Mouse (Mus musculus) gastrocnemius, postnatal 14 days (tissue): ENCODE results near the gene 2010111I01Rik. TPM values are rescaled to one million over a fixed set of nuclear protein-coding genes. Genes with fewer than 3 reads are reported as not detected.
A peak's percentile ranks its signal among the peaks of the same experiment; 100 is the strongest.
"Not testable (repeated sequence)": the region's sequence is repeated elsewhere in the genome, so short reads cannot be mapped to it uniquely, and the experiment has no call there.

Source experiments
- DNase-seq: peaks from one replicate; pipeline ENCODE4 v3.0.0; 2021; ENCODE audit warnings: mixed read lengths
- intact Hi-C: fragments of 180-260 bp; cut with DNase I; formaldehyde crosslinking; loops from one replicate; pipeline ENCODE4 v1.15.1; 2025; ENCODE audit warnings: low total_unique reads
- total RNA-seq, 2 experiments: library from RNA; stranded (reverse); gene quantifications; 2 replicates each; pipeline ENCODE4 v1.2.3; 2021

The 2010111I01Rik gene
- total RNA-seq, 2 experiments from 2014 or later = 54.1 to 54.3 TPM

- intact Hi-C loops = no loop called here
- DNase-seq = no peak
Observed at GRCm38 (mm10) chr13:63311156-63311555, 346.5 kb downstream of the 2010111I01Rik start.

DNA sequence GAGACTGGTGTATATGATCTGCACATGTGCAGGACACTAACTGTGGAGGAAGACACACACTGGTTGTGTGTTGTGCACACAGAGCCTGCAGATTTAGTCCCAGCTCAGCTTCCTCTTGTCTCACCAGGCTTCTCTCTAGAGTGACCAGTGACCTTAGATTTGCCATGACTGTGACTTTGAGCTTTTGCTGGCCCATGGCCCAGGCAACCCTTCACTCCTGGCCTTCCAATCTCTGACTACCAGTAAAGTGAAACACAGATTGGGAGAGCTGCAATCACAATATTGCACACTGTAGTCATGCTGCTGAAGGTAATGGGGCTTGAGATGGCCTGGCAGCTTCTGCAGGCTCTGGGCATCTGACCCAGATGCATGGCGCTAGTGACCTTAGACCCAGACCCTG, 348.6 kb downstream of the 2010111I01Rik start:
- DNase-seq = no peak
- intact Hi-C loops = no loop called here

- intact Hi-C loops = no loop called here
- DNase-seq = no peak
Observed at GRCm38 (mm10) chr13:63313748-63314607, 349.3 kb downstream of the 2010111I01Rik start.

- intact Hi-C loops = no loop called here
- DNase-seq = no peak
Observed at GRCm38 (mm10) chr13:63314608-63314920, 349.9 kb downstream of the 2010111I01Rik start.

DNA sequence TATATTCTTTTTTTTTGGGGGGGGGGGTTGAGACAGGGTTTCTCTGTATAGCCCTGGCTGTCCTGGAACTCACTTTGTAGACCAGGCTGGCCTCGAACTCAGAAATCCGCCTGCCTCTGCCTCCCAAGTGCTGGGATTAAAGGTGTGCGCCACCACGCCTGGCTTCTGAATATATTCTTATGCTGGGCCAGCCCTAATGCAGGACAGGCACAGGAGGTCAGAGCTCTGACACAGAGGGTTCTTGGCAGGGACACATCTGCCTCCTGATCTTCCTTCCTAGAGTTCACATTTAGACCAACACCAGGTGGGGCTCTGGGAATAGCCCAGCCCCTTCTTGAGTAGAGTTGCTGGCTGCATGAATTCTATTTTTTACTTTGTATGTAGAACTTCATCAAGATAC, 350.4 kb downstream of the 2010111I01Rik start:
- DNase-seq, intact Hi-C loops: not testable (repeated sequence)

DNA sequence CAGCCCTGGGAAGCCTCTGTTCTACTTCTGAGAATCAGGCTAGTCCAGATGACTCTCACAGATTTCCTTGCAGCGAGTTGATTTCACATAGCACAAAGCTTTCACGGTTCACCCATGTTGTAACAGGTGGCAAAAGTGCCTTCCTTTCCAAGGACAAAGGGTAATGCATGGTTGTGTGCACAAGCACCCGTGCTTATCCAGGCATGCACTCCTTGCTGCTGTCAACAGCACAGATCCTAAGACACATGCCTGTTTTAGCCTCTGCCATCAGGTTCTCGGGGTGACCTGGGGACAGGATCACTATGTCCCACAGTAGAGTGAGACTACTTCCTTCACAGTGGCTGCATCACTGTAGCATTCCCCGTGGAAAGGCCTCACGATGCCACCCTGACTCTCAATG, 351.1 kb downstream of the 2010111I01Rik start:
- intact Hi-C loops = no loop called here
- DNase-seq = no peak

GRCm38 (mm10) chr13:63316407-63316806, 351.7 kb downstream of the 2010111I01Rik start:
- intact Hi-C loops = no loop called here
- DNase-seq = no peak

DNA sequence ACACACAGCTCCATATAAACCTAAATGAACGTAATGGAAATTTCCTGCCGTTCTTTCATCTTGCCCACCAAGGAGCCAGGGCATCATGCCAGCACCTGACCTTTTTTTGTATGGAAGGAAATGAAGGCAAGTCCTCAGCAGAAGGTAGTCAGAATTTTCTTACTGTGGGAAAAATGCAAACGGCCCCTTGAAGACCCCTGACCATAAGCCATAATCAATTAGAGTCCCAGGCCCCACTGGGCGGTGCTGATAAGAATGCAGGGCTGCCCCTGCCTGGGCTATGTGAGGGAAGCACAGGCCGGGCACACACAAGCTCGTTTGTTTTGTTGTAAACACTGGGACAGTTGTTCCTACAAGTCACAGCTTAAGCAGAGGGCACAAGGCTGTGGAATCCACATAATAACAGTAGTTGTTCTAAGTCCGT, 353.0 kb downstream of the 2010111I01Rik start:
- DNase-seq = no peak
- intact Hi-C loops = no loop called here

DNA sequence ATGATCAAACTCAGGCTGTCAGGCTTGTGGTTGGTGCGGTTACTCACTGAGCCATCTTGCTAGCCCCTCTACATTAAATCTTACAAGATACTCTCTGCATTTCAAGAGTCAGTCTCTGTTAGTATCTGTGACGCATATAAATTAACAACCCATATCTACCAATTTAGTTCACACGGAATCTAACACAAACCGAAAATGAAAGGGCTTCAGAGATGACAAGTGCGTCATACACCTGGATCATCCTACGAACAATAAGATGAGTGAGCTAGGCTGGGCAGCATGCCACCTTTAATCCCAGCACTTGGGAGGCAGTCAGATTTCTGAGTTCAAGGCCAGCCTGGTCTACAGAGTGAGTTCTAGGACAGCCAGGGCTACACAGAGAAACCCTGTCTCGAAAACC, 355.1 kb downstream of the 2010111I01Rik start:
- DNase-seq = no peak
- intact Hi-C loops = loop anchor here (10.0 kb wide), 1 partner anchor 75 kb away; no protein-coding TSS in a partner anchor

GRCm38 (mm10) chr13:63321689-63322088, 357.0 kb downstream of the 2010111I01Rik start:
- intact Hi-C loops = loop anchor here (10.0 kb wide), 1 partner anchor 77 kb away; no protein-coding TSS in a partner anchor
- no peak for DNase-seq

- DNase-seq = no peak
- intact Hi-C loops = loop anchor here (10.0 kb wide), 1 partner anchor 78 kb away; no protein-coding TSS in a partner anchor
Observed at GRCm38 (mm10) chr13:63322756-63323155, 358.1 kb downstream of the 2010111I01Rik start.

GRCm38 (mm10) chr13:63323286-63324075, 358.8 kb downstream of the 2010111I01Rik start:
- DNase-seq = peak; percentile 33
- intact Hi-C loops = loop anchor here (10.0 kb wide), 1 partner anchor 79 kb away; no protein-coding TSS in a partner anchor

DNA sequence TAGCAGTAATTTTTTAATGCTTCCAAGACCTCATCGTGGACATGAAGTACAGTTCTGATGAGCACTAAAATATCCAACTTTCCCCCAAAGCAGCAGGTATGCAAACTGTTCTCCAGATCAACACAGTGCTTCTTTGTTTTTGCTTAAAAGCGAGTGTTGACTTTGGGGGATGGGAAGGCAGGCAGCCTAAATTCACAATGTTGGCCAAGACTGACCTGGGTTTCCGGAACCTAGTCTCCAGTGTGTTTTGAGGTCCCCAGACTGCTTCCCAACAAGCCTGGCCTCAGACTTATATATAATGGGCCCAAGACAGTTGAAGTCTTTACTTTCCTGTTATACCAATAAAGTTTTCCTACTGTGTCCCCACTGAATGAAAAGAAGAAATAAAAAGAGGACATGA, 359.6 kb downstream of the 2010111I01Rik start:
- intact Hi-C loops = loop anchor here (10.0 kb wide), 1 partner anchor 80 kb away; no protein-coding TSS in a partner anchor
- no peak for DNase-seq

DNA sequence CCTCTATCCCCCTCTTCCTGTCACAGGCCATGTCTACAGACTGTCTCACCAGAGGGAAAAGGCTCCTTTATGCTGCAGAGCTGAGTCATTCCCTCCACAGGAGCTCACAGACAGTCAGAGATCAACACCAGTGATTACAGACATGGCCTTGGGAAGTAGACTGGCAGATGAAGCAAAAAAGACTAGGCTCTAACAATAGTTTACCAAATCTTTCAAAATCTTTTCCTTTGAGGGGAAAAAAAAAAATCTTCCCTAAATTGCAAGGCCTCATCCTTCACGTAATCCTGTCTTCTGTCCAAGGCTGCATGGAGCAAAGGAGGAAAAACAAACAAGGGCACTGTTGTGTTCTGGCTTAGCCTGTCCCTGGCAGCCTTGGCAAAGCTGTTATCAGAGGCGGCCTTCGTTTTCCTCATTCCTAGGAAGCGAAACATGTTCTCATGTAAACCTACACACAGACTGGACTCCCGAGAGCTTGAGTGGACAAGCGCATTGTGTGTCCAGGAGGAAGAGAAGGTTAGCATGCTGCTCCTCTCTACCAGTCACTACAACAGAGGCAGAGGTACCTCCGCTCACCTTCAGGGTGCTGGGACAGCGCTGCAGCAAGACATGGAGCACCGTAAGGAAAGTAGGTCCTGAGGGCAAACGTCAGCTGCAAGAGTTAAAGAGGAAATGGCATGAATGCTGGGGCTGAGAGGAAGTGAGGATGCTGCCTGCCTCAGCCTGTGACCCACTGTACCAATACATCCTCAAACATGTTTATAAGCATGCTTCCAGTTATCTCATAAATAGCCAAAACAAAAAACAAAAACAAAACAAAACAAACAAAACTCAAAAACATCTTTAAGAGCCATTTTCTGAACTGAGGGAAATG, 360.5 kb downstream of the 2010111I01Rik start:
- intact Hi-C loops = loop anchor here (10.0 kb wide), 1 partner anchor 80 kb away; no protein-coding TSS in a partner anchor
- DNase-seq = no peak

GRCm38 (mm10) chr13:63326015-63326414, 361.3 kb downstream of the 2010111I01Rik start:
- DNase-seq = no peak
- intact Hi-C loops = loop anchor here (10.0 kb wide), 1 partner anchor 81 kb away; no protein-coding TSS in a partner anchor

DNA sequence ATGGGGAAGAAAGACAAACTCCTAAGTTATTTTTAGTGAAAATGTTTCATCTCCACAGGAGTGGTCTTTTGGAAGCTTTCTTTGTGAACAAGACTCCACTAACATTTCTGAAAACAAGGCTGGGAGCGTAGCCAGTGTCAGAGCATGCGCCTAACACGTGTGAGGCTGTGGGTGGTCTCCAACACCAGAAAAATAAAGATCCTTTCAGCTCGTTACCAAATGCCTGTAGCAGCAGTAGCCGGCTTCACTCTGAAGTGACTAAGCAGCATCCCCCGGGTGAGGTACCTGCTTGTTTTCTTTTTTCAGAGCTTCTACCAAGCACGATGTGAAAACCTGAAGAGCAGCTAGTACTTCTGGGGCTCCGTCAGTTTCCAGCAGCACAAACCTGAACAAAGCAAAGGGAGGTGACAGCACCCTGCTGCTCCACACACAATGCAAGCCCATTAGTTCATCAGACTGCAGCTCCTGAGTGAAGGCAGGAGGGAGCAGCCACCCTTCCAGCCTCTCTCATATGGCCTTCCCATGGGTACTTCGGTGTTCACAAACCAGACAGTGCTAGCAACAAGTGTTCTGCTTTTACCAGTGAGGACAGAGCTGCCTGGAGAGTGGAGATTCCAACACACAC, 365.7 kb downstream of the 2010111I01Rik start:
- no peak for DNase-seq
- intact Hi-C loops = no loop called here

GRCm38 (mm10) chr13:63331379-63331778, 366.7 kb downstream of the 2010111I01Rik start:
- peak; percentile 58 for DNase-seq
- intact Hi-C loops = no loop called here

DNA sequence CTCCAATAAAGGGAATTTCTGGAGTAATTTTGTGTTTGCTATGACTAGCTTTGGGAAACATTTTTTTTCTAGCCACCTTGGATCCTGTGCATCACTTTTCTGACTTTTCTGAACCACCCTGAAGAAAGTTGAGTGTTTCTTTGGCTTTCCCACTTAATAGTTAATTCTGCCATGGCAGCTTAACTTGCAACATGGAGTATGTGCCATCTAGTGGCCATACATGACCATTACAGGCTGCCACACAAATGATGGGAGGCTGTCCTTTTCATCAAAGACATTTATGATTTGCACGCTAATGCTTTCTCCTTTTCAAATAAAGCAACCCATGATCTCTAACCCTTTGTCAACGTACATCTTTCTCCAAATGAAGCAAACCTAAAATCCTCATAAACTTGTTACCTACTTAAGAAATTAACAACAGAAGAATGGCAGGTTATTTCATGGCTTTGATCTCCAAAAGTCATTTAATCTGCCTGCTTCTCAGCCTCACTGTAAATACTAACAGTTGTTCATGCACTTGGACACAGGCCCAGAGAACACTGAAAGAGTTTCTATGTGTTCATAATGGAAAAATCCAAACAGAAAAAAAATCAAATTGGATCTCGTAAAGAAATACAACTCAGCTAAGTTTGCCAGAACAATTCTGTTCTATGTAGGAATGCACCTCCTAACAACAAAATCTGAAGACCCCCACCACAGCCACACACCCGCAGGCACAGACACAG, 368.0 kb downstream of the 2010111I01Rik start:
- intact Hi-C loops = loop anchor here (2.0 kb wide), 1 partner anchor 408 kb away; no protein-coding TSS in a partner anchor
- peak; percentile 46 for DNase-seq
